Mouse (Mus musculus): ENCODE results near the gene Gm2a.
A peak's percentile ranks its signal among the peaks of the same experiment; 100 is the strongest.
"Not testable (repeated sequence)": the region's sequence is repeated elsewhere in the genome, so short reads cannot be mapped to it uniquely, and the experiment has no call there.

The Gm2a gene

GRCm38 (mm10) chr11:55097463-55098188 lies at the start of gene Gm2a:
TSS of gene Gm2a (plus strand) at chr11:55098115.
- peak; percentile 95 for DNase-seq (ENCODE audit: low spot score)

- DNase-seq (ENCODE audit: low spot score), result no peak
Observed at GRCm38 (mm10) chr11:55050837-55051510, 46.9 kb upstream of the Gm2a start.

- DNase-seq (ENCODE audit: low spot score), result no peak
Observed at GRCm38 (mm10) chr11:55057511-55057910, 40.4 kb upstream of the Gm2a start.

GRCm38 (mm10) chr11:55060802-55061201 lies 37.1 kb upstream of the Gm2a start:
- DNase-seq (ENCODE audit: low spot score), result no peak

- no peak for DNase-seq (ENCODE audit: low spot score)
Observed at GRCm38 (mm10) chr11:55062856-55063255, 35.1 kb upstream of the Gm2a start.

GRCm38 (mm10) chr11:55066921-55067320 lies 31.0 kb upstream of the Gm2a start:
- no peak for DNase-seq (ENCODE audit: low spot score)

GRCm38 (mm10) chr11:55069023-55069422 lies 28.9 kb upstream of the Gm2a start:
- DNase-seq (ENCODE audit: low spot score), result no peak

- DNase-seq (ENCODE audit: low spot score), result no peak
Observed at GRCm38 (mm10) chr11:55071344-55071743, 26.6 kb upstream of the Gm2a start.

GRCm38 (mm10) chr11:55072467-55072866 lies 25.4 kb upstream of the Gm2a start:
- DNase-seq (ENCODE audit: low spot score), result no peak

- DNase-seq (ENCODE audit: low spot score), result no peak
Observed at GRCm38 (mm10) chr11:55073191-55073590, 24.7 kb upstream of the Gm2a start.

GRCm38 (mm10) chr11:55075602-55076001 lies 22.3 kb upstream of the Gm2a start:
- no peak for DNase-seq (ENCODE audit: low spot score)

GRCm38 (mm10) chr11:55076234-55076633 lies 21.7 kb upstream of the Gm2a start:
- DNase-seq (ENCODE audit: low spot score), result no peak

GRCm38 (mm10) chr11:55077331-55078231 lies 20.3 kb upstream of the Gm2a start, which contains the start of gene Ccdc69:
TSS of gene Ccdc69 (minus strand) at chr11:55078131.
- no peak for DNase-seq (ENCODE audit: low spot score)

GRCm38 (mm10) chr11:55078502-55078901 lies 19.4 kb upstream of the Gm2a start:
- no peak for DNase-seq (ENCODE audit: low spot score)

GRCm38 (mm10) chr11:55079180-55079579 lies 18.7 kb upstream of the Gm2a start:
- no peak for DNase-seq (ENCODE audit: low spot score)

- DNase-seq (ENCODE audit: low spot score), result no peak
Observed at GRCm38 (mm10) chr11:55081206-55081605, 16.7 kb upstream of the Gm2a start.

- no peak for DNase-seq (ENCODE audit: low spot score)
Observed at GRCm38 (mm10) chr11:55084629-55085028, 13.3 kb upstream of the Gm2a start.

- no peak for DNase-seq (ENCODE audit: low spot score)
Observed at GRCm38 (mm10) chr11:55085396-55085795, 12.5 kb upstream of the Gm2a start.

GRCm38 (mm10) chr11:55087006-55087405 lies 10.9 kb upstream of the Gm2a start:
- DNase-seq (ENCODE audit: low spot score), result peak; percentile 53

GRCm38 (mm10) chr11:55089892-55090291 lies 8.0 kb upstream of the Gm2a start:
- no peak for DNase-seq (ENCODE audit: low spot score)

- DNase-seq (ENCODE audit: low spot score), result no peak
Observed at GRCm38 (mm10) chr11:55093096-55093495, 4.8 kb upstream of the Gm2a start.

- DNase-seq (ENCODE audit: low spot score), result not testable (repeated sequence)
Observed at GRCm38 (mm10) chr11:55096296-55096695, 1.6 kb upstream of the Gm2a start.

All from layer of hippocampus, adult 11-12 months (tissue).